Mouse (Mus musculus) forebrain, embryonic 15.5 days (tissue): ENCODE measurements around the gene Glrx5. TPM values are rescaled to one million over a fixed set of nuclear protein-coding genes. Genes with fewer than 3 reads are reported as not detected.

ENCODE experiments used
- ATAC-seq: fragments of 200-750 bp; cut with Nextera tagmentation; replicated peaks from 2 replicates; pipeline ENCODE4 v1.8.0; 2017; ENCODE audit warnings: mild to moderate bottlenecking, moderate TSS enrichment, moderate library complexity
- H3K27ac ChIP-seq: fragments of 300-500 bp; sonication (generic); replicated peaks from 2 replicates; pipeline ENCODE4 v1.5.1; 2015; ENCODE audit warnings: mild to moderate bottlenecking, inconsistent platforms
- H3K27me3 ChIP-seq: fragments of 300-500 bp; sonication (generic); 2 replicates; pipeline ENCODE4 v1.6.1; 2015; ENCODE audit warnings: inconsistent platforms
- H3K36me3 ChIP-seq: fragments of 300-500 bp; sonication (generic); 2 replicates; pipeline ENCODE4 v1.6.1; 2015; ENCODE audit warnings: mild to moderate bottlenecking, inconsistent platforms
- H3K4me1 ChIP-seq: fragments of 300-500 bp; sonication (generic); 2 replicates; pipeline ENCODE4 v1.6.1; 2015; ENCODE audit warnings: inconsistent platforms
- H3K4me2 ChIP-seq: fragments of 300-500 bp; sonication (generic); replicated peaks from 2 replicates; pipeline ENCODE4 v1.6.1; 2015; ENCODE audit warnings: mild to moderate bottlenecking, inconsistent platforms
- H3K4me3 ChIP-seq: fragments of 300-500 bp; sonication (generic); 2 replicates; pipeline ENCODE4 v1.5.1; 2015; ENCODE audit warnings: mild to moderate bottlenecking, inconsistent platforms
- H3K9ac ChIP-seq: fragments of 300-500 bp; sonication (generic); replicated peaks from 2 replicates; pipeline ENCODE4 v1.6.1; 2015; ENCODE audit warnings: mild to moderate bottlenecking, inconsistent platforms
- H3K9me3 ChIP-seq: fragments of 300-500 bp; sonication (generic); 2 replicates; pipeline ENCODE4 v1.6.1; 2016; ENCODE audit warnings: inconsistent platforms
- WGBS: fragments of 180-500 bp; shearing (Covaris S2); methylation state at CpG from one replicate; pipeline ENCODE4 v1.1.7; 2015; ENCODE audit warnings: mixed read lengths; 5-methylcytosine and 5-hydroxymethylcytosine counted together
- microRNA-seq: library from miRNA; unstranded; fragments of <30 nt; microRNA quantifications from one replicate; pipeline ENCODE4, GENCODE M21; 2016
- polyA plus RNA-seq: library from polyadenylated mRNA; unstranded; fragments of >200 nt; fragmentation: Nextera tagmentation; extraction: Ambion mirVana; gene quantifications from 2 replicates; pipeline ENCODE4 v1.2.1, GENCODE M21; 2015

Glrx5 gene
- polyA plus RNA-seq, 1 experiment from 2014 or later = 145 TPM

DNA sequence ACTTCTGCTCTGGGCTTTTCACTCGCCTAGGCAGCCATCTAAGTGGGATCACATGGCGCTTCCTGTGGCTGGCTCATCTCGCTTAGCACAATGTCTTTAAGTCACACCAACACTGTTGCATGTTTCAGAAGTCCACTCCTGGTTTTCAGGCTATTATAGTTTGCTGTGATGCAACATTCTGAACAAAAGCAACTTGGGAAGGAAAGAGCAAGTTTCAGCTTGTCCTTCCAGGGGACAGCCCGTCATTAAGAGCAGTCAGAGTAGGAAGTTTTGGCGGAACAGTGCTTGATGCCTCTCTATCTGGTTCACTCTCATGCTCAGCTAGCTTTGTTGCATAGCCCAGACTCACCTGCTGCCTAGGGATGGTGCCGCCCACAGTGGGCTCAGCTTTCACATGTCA is 59.1 kb downstream of the Glrx5 start:
- whole genome bisulfite sequencing = 89% methylated on average over 6 of the region's 6 CpGs
- ATAC-seq = no peak
- no peak overlapping the region for H3K4me3 ChIP-seq
- H3K36me3 ChIP-seq = no peaks in the 10 kb centered on the region
- no peaks in the 10 kb centered on the region for H3K27me3 ChIP-seq
- H3K4me2 ChIP-seq = no peak overlapping the region
- no peak overlapping the region for H3K9ac ChIP-seq
- H3K4me1 ChIP-seq = peaks cover 18% of the 10 kb centered on the region
- H3K9me3 ChIP-seq = no peaks in the 10 kb centered on the region
- no peak overlapping the region for H3K27ac ChIP-seq

Small RNA genes lying within 50 kb of the gene (microRNA-seq; reads per million reads assigned to microRNA genes)
- 2.9 reads per million, percentile 6 among the genes with 10 or more reads in this experiment for gene Mir3069

Other genes with a start within 250 kb of the Glrx5 start
- gene Clmn, start 167.6 kb upstream of the Glrx5 start, polyA plus RNA-seq = 1.0 and 1.2 TPM in 2 replicates
- 0.11 TPM in 1 of 2 replicates, not detected in the other for gene Syne3, start 22.9 kb upstream of the Glrx5 start, polyA plus RNA-seq
- not detected in 2 replicates for gene Tcl1b2, start 113.3 kb downstream of the Glrx5 start, polyA plus RNA-seq
- not detected in 2 replicates for gene Tcl1b1, start 127.0 kb downstream of the Glrx5 start, polyA plus RNA-seq
- gene Tcl1b5, start 143.7 kb downstream of the Glrx5 start, polyA plus RNA-seq = not detected in 2 replicates
- not detected in 2 replicates for gene Tcl1b3, start 158.4 kb downstream of the Glrx5 start, polyA plus RNA-seq
- gene Tcl1b4, start 169.3 kb downstream of the Glrx5 start, polyA plus RNA-seq = not detected in 2 replicates
- gene Tcl1, start 190.1 kb downstream of the Glrx5 start, polyA plus RNA-seq = not detected in 2 replicates